Mouse (Mus musculus) liver, postnatal 0 days (tissue): ENCODE data around the gene Sohlh1.

Experiments used
- CTCF ChIP-seq: sonication (generic); IDR thresholded peaks from 2 replicates; pipeline ENCODE4 v1.5.1; 2016; ENCODE audit warnings: antibody characterized with exemption, low read depth
- EP300 ChIP-seq: IDR thresholded peaks from 2 replicates; pipeline ENCODE4 v1.6.1; 2016; ENCODE audit warnings: antibody characterized with exemption, low read depth, mild to moderate bottlenecking

GRCm38 (mm10) chr2:25888144-25888543 lies 41.1 kb upstream of the Sohlh1 start:
- TF ChIP-seq CTCF = no peak
- TF ChIP-seq EP300 = no peak
